Mouse (Mus musculus): ENCODE results near the gene Sh3bp1. TPM values are rescaled to one million over a fixed set of nuclear protein-coding genes. Genes with fewer than 3 reads are reported as not detected.

Gene Sh3bp1
- total and polyA plus RNA-seq, 3 experiments: 12.3 to 69.7 (median 23.8) TPM

DNA sequence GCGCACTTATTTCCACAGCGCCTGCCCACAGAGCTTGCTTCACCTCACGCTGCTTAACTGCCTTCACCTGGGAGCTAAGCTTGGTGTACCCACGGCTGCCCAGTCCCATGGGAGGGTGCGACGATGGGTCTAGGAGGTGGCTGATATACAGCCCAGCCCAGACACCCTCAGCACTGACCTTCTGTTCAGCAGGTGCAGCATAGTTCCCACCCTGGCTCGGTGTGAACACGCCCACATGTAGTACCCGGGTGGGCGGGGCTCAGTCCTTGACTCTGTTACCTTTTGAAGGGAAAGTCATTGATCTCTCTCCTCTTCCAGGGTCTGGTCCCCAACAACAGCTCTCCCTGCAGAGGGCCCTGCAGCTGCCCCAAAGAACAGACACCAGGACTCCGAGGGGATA, 60.0 kb downstream of the Sh3bp1 start:
- H3K4me3 ChIP-seq (replicated peaks in 1 of 3; ENCODE audit: low read depth in 2 of 3, low read length in 2 of 3, poor library complexity in 1 of 3): no peak overlapping the region
- no peak overlapping the region for H3K4me2 ChIP-seq (ENCODE audit: insufficient read depth, low read depth, poor library complexity, severe bottlenecking)
- TF ChIP-seq MAZ (IDR thresholded peaks at IDR 0.05; ENCODE audit: low read depth, low read length): no peak
- TF ChIP-seq CHD2 (IDR thresholded peaks at IDR 0.05; ENCODE audit: low read length): no peak
- no peak for TF ChIP-seq MAFK (IDR thresholded peaks at IDR 0.05; ENCODE audit: insufficient replicate concordance, low read length)
- TF ChIP-seq ELF1 (IDR thresholded peaks at IDR 0.05; ENCODE audit: low read depth, low read length): no peak
- dilution Hi-C loops (cut with MboI; ENCODE audit: extremely low pct_ligation_motif_present, extremely low pct_unique_long_range_greater_than_20kb, low sequenced_read_pairs) (no loop called here), in situ Hi-C loops (cut with MboI; ENCODE audit: low pct_ligation_motif_present, low pct_unique_long_range_greater_than_20kb, low sequenced_read_pairs) (no loop called here)
- H3K9me3 ChIP-seq (replicated peaks; ENCODE audit: low read length): no peaks in the 10 kb centered on the region
- no peaks in the 10 kb centered on the region for H3K36me3 ChIP-seq (replicated peaks in 1 of 2; ENCODE audit: control insufficient read depth in 1 of 2, insufficient read depth in 1 of 2, low read length in 1 of 2)
- no peak overlapping the region for H3K27ac ChIP-seq (ENCODE audit: insufficient read depth, low read depth)
- DNase-seq (ENCODE audit: extremely low read depth): no peak
- peaks cover 4 to 12% of the 10 kb centered on the region in 2 experiments; a peak in 1 of 4 replicates for H3K4me1 ChIP-seq (ENCODE audit: control insufficient read depth in 1 of 2, insufficient read depth in 2 of 2)
- H3K79me2 ChIP-seq (replicated peaks; ENCODE audit: control insufficient read depth, extremely low read depth, insufficient read depth, poor library complexity, severe bottlenecking): no peaks in the 10 kb centered on the region
- no peak overlapping the region for H3K9ac ChIP-seq (ENCODE audit: insufficient read depth, low read depth)
- peaks cover 17% of the 10 kb centered on the region for H3K27me3 ChIP-seq (replicated peaks)

DNA sequence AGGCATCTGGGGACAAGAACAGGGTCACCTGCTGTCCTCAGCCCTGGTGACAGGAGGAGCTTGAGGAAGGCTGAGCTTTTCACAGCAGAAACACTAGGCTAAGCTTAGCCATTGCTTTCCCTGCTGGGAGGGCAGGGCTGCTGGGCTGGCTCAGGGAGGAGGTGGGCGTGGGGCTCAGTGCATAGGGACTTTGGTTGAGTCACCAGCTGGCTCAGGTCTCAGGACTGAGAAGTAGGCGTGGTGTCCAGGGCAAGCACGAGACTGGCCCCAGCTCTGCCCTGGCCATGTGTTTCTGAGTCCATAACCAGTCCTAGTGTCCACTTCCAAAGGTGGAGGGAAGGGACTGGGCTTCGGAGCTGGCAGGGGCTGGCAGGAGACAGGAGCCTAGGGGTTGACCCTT, 60.5 kb downstream of the Sh3bp1 start:
- dilution Hi-C loops (cut with MboI; ENCODE audit: extremely low pct_ligation_motif_present, extremely low pct_unique_long_range_greater_than_20kb, low sequenced_read_pairs): no loop called here
- H3K36me3 ChIP-seq (replicated peaks in 1 of 2; ENCODE audit: control insufficient read depth in 1 of 2, insufficient read depth in 1 of 2, low read length in 1 of 2): no peaks in the 10 kb centered on the region
- peaks cover 19% of the 10 kb centered on the region for H3K27me3 ChIP-seq (replicated peaks)

More for the DNA sequence above, 60.5 kb downstream of the Sh3bp1 start:
- peaks cover 4 to 12% of the 10 kb centered on the region in 2 experiments; a peak in 1 of 4 replicates for H3K4me1 ChIP-seq (ENCODE audit: control insufficient read depth in 1 of 2, insufficient read depth in 2 of 2)
- H3K79me2 ChIP-seq (replicated peaks; ENCODE audit: control insufficient read depth, extremely low read depth, insufficient read depth, poor library complexity, severe bottlenecking): no peaks in the 10 kb centered on the region
- H3K4me2 ChIP-seq (ENCODE audit: insufficient read depth, low read depth, poor library complexity, severe bottlenecking): no peak overlapping the region
- TF ChIP-seq BHLHE40 (IDR thresholded peaks at IDR 0.05; ENCODE audit: low read depth, low read length) (peak; percentile 22; the same call in 1 of the 2 replicates), IRF4 (IDR thresholded peaks at IDR 0.05; ENCODE audit: low read depth, low read length) (no peak)
- in situ Hi-C loops (cut with MboI; ENCODE audit: low pct_ligation_motif_present, low pct_unique_long_range_greater_than_20kb, low sequenced_read_pairs): no loop called here
- H3K27ac ChIP-seq (ENCODE audit: insufficient read depth, low read depth): no peak overlapping the region
- DNase-seq (ENCODE audit: extremely low read depth): no peak
- no peak overlapping the region for H3K4me3 ChIP-seq (replicated peaks in 1 of 3; ENCODE audit: low read depth in 2 of 3, low read length in 2 of 3, poor library complexity in 1 of 3)
- no peaks in the 10 kb centered on the region for H3K9me3 ChIP-seq (replicated peaks; ENCODE audit: low read length)
- H3K9ac ChIP-seq (ENCODE audit: insufficient read depth, low read depth): no peak overlapping the region

Other genes with a start within 250 kb of the Sh3bp1 start
- not detected in 2 replicates for gene Elfn2, start 181.0 kb upstream of the Sh3bp1 start, total RNA-seq (2012; rRNA removed)
- gene Elfn2, start 181.0 kb upstream of the Sh3bp1 start, total RNA-seq (2014; rRNA removed): not detected in 2 replicates
- gene Elfn2, start 181.0 kb upstream of the Sh3bp1 start, polyA plus RNA-seq (2012; ENCODE audit: insufficient read length, low read depth): 0.06 TPM in 1 of 2 replicates, not detected in the other
- gene Mfng, start 126.3 kb upstream of the Sh3bp1 start, total RNA-seq (2012; rRNA removed): 35.2 and 43.2 TPM in 2 replicates
- 46.5 and 52.5 TPM in 2 replicates for gene Mfng, start 126.3 kb upstream of the Sh3bp1 start, total RNA-seq (2014; rRNA removed)
- gene Mfng, start 126.3 kb upstream of the Sh3bp1 start, polyA plus RNA-seq (2012; ENCODE audit: insufficient read length, low read depth): 57.7 and 63.7 TPM in 2 replicates
- gene Card10, start 96.7 kb upstream of the Sh3bp1 start, total RNA-seq (2012; rRNA removed): 0.08 TPM in 1 of 2 replicates, not detected in the other
- not detected in 2 replicates for gene Card10, start 96.7 kb upstream of the Sh3bp1 start, total RNA-seq (2014; rRNA removed)
- gene Card10, start 96.7 kb upstream of the Sh3bp1 start, polyA plus RNA-seq (2012; ENCODE audit: insufficient read length, low read depth): not detected in 2 replicates
- gene Cdc42ep1, start 57.1 kb upstream of the Sh3bp1 start, total RNA-seq (2012; rRNA removed): not detected in 2 replicates
- gene Cdc42ep1, start 57.1 kb upstream of the Sh3bp1 start, total RNA-seq (2014; rRNA removed): not detected in 2 replicates
- gene Cdc42ep1, start 57.1 kb upstream of the Sh3bp1 start, polyA plus RNA-seq (2012; ENCODE audit: insufficient read length, low read depth): not detected in 2 replicates
- not detected in 2 replicates for gene Lgals2, start 44.2 kb upstream of the Sh3bp1 start, total RNA-seq (2012; rRNA removed)
- gene Lgals2, start 44.2 kb upstream of the Sh3bp1 start, total RNA-seq (2014; rRNA removed): not detected in 2 replicates
- not detected in 2 replicates for gene Lgals2, start 44.2 kb upstream of the Sh3bp1 start, polyA plus RNA-seq (2012; ENCODE audit: insufficient read length, low read depth)
- 13.7 and 14.1 TPM in 2 replicates for gene Gga1, start 22.6 kb upstream of the Sh3bp1 start, total RNA-seq (2012; rRNA removed)
- 4.6 and 5.7 TPM in 2 replicates for gene Gga1, start 22.6 kb upstream of the Sh3bp1 start, total RNA-seq (2014; rRNA removed)
- 23.5 and 24.5 TPM in 2 replicates for gene Gga1, start 22.6 kb upstream of the Sh3bp1 start, polyA plus RNA-seq (2012; ENCODE audit: insufficient read length, low read depth)
- gene Gm49510, start 101 bp upstream of the Sh3bp1 start, total RNA-seq (2012; rRNA removed): 0.25 and 0.50 TPM in 2 replicates
- 0.12 and 0.15 TPM in 2 replicates for gene Gm49510, start 101 bp upstream of the Sh3bp1 start, total RNA-seq (2014; rRNA removed)
- 0.78 TPM in 1 of 2 replicates, not detected in the other for gene Gm49510, start 101 bp upstream of the Sh3bp1 start, polyA plus RNA-seq (2012; ENCODE audit: insufficient read length, low read depth)
- 9.3 and 9.8 TPM in 2 replicates for gene Pdxp, start 14.2 kb downstream of the Sh3bp1 start, total RNA-seq (2012; rRNA removed)
- 2.8 and 3.1 TPM in 2 replicates for gene Pdxp, start 14.2 kb downstream of the Sh3bp1 start, total RNA-seq (2014; rRNA removed)
- 3.4 and 5.4 TPM in 2 replicates for gene Pdxp, start 14.2 kb downstream of the Sh3bp1 start, polyA plus RNA-seq (2012; ENCODE audit: insufficient read length, low read depth)
- gene Lgals1, start 27.0 kb downstream of the Sh3bp1 start, total RNA-seq (2012; rRNA removed): 735 and 858 TPM in 2 replicates
- 791 and 805 TPM in 2 replicates for gene Lgals1, start 27.0 kb downstream of the Sh3bp1 start, total RNA-seq (2014; rRNA removed)
- 592 and 637 TPM in 2 replicates for gene Lgals1, start 27.0 kb downstream of the Sh3bp1 start, polyA plus RNA-seq (2012; ENCODE audit: insufficient read length, low read depth)
- 33.2 and 40.0 TPM in 2 replicates for gene Nol12, start 35.2 kb downstream of the Sh3bp1 start, total RNA-seq (2012; rRNA removed)
- 13.2 and 13.7 TPM in 2 replicates for gene Nol12, start 35.2 kb downstream of the Sh3bp1 start, total RNA-seq (2014; rRNA removed)
- gene Nol12, start 35.2 kb downstream of the Sh3bp1 start, polyA plus RNA-seq (2012; ENCODE audit: insufficient read length, low read depth): 89.5 and 91.1 TPM in 2 replicates
- gene Triobp, start 48.0 kb downstream of the Sh3bp1 start, total RNA-seq (2012; rRNA removed): 26.3 and 31.0 TPM in 2 replicates
- gene Triobp, start 48.0 kb downstream of the Sh3bp1 start, total RNA-seq (2014; rRNA removed): 10.9 and 11.5 TPM in 2 replicates
- 25.5 and 27.3 TPM in 2 replicates for gene Triobp, start 48.0 kb downstream of the Sh3bp1 start, polyA plus RNA-seq (2012; ENCODE audit: insufficient read length, low read depth)
- 70.6 and 100 TPM in 2 replicates for gene H1f0, start 128.7 kb downstream of the Sh3bp1 start, total RNA-seq (2012; rRNA removed)
- gene H1f0, start 128.7 kb downstream of the Sh3bp1 start, total RNA-seq (2014; rRNA removed): 15.9 TPM in 2 replicates
- 11.9 and 12.5 TPM in 2 replicates for gene H1f0, start 128.7 kb downstream of the Sh3bp1 start, polyA plus RNA-seq (2012; ENCODE audit: insufficient read length, low read depth)
- gene Galr3, start 142.1 kb downstream of the Sh3bp1 start, total RNA-seq (2012; rRNA removed): 1.6 TPM in 2 replicates
- gene Galr3, start 142.1 kb downstream of the Sh3bp1 start, total RNA-seq (2014; rRNA removed): 0.70 and 0.90 TPM in 2 replicates
- 0.75 and 1.2 TPM in 2 replicates for gene Galr3, start 142.1 kb downstream of the Sh3bp1 start, polyA plus RNA-seq (2012; ENCODE audit: insufficient read length, low read depth)
- gene Ankrd54, start 163.1 kb downstream of the Sh3bp1 start, total RNA-seq (2012; rRNA removed): 37.1 and 38.6 TPM in 2 replicates
- gene Ankrd54, start 163.1 kb downstream of the Sh3bp1 start, total RNA-seq (2014; rRNA removed): 23.1 and 26.4 TPM in 2 replicates
- 21.8 and 22.8 TPM in 2 replicates for gene Ankrd54, start 163.1 kb downstream of the Sh3bp1 start, polyA plus RNA-seq (2012; ENCODE audit: insufficient read length, low read depth)
- 323 and 347 TPM in 2 replicates for gene Eif3l, start 175.4 kb downstream of the Sh3bp1 start, total RNA-seq (2012; rRNA removed)
- gene Eif3l, start 175.4 kb downstream of the Sh3bp1 start, total RNA-seq (2014; rRNA removed): 379 and 392 TPM in 2 replicates
- 303 and 306 TPM in 2 replicates for gene Eif3l, start 175.4 kb downstream of the Sh3bp1 start, polyA plus RNA-seq (2012; ENCODE audit: insufficient read length, low read depth)
- 6.3 and 6.7 TPM in 2 replicates for gene Micall1, start 209.1 kb downstream of the Sh3bp1 start, total RNA-seq (2012; rRNA removed)
- 1.5 and 1.7 TPM in 2 replicates for gene Micall1, start 209.1 kb downstream of the Sh3bp1 start, total RNA-seq (2014; rRNA removed)
- 8.9 and 10.4 TPM in 2 replicates for gene Micall1, start 209.1 kb downstream of the Sh3bp1 start, polyA plus RNA-seq (2012; ENCODE audit: insufficient read length, low read depth)
- gene Polr2f, start 241.2 kb downstream of the Sh3bp1 start, total RNA-seq (2012; rRNA removed): 286 and 376 TPM in 2 replicates
- gene Polr2f, start 241.2 kb downstream of the Sh3bp1 start, total RNA-seq (2014; rRNA removed): 157 and 218 TPM in 2 replicates
- 414 and 431 TPM in 2 replicates for gene Polr2f, start 241.2 kb downstream of the Sh3bp1 start, polyA plus RNA-seq (2012; ENCODE audit: insufficient read length, low read depth)
- gene 1700088E04Rik, start 241.5 kb downstream of the Sh3bp1 start, total RNA-seq (2012; rRNA removed): 1.2 and 2.1 TPM in 2 replicates
- gene 1700088E04Rik, start 241.5 kb downstream of the Sh3bp1 start, total RNA-seq (2014; rRNA removed): 0.68 and 1.0 TPM in 2 replicates
- 3.8 and 4.2 TPM in 2 replicates for gene 1700088E04Rik, start 241.5 kb downstream of the Sh3bp1 start, polyA plus RNA-seq (2012; ENCODE audit: insufficient read length, low read depth)

All from CH12.LX (cell line).